Mouse (Mus musculus): ENCODE data around the gene Sdk2.
A peak's percentile ranks its signal among the peaks of the same experiment; 100 is the strongest.

Gene Sdk2

GRCm38 (mm10) chr11:114066951-114067762 is at the start of gene Sdk2:
Sdk2 (minus strand) TSS chr11:114067046.
- DNase-seq: peak; percentile 30

- DNase-seq: no peak
These were observed 48.2 kb upstream of the Sdk2 start for GRCm38 (mm10) chr11:114115077-114115476.

GRCm38 (mm10) chr11:114114674-114115073 is 47.8 kb upstream of the Sdk2 start:
- DNase-seq: no peak

- no peak for DNase-seq
These were observed 44.0 kb upstream of the Sdk2 start for GRCm38 (mm10) chr11:114110851-114111250.

GRCm38 (mm10) chr11:114093636-114094035 is 26.8 kb upstream of the Sdk2 start:
- DNase-seq: no peak

GRCm38 (mm10) chr11:114093175-114093574 is 26.3 kb upstream of the Sdk2 start:
- no peak for DNase-seq

- peak; percentile 62 for DNase-seq
These were observed 13.8 kb upstream of the Sdk2 start for GRCm38 (mm10) chr11:114080606-114081005.

GRCm38 (mm10) chr11:114072644-114073043 is 5.8 kb upstream of the Sdk2 start:
- DNase-seq: no peak

GRCm38 (mm10) chr11:114071998-114072397 is 5.2 kb upstream of the Sdk2 start:
- no peak for DNase-seq

GRCm38 (mm10) chr11:114070881-114071280 is 4.0 kb upstream of the Sdk2 start:
- DNase-seq: no peak

GRCm38 (mm10) chr11:114070131-114070530 is 3.3 kb upstream of the Sdk2 start:
- DNase-seq: no peak

GRCm38 (mm10) chr11:114068390-114068789 is 1.5 kb upstream of the Sdk2 start:
- no peak for DNase-seq

- no peak for DNase-seq
These were observed 522 bp downstream of the Sdk2 start for GRCm38 (mm10) chr11:114066098-114066950.

- DNase-seq: no peak
These were observed 1.2 kb downstream of the Sdk2 start for GRCm38 (mm10) chr11:114065596-114065995.

- no peak for DNase-seq
These were observed 1.9 kb downstream of the Sdk2 start for GRCm38 (mm10) chr11:114064871-114065388.

GRCm38 (mm10) chr11:114061946-114062345 is 4.9 kb downstream of the Sdk2 start:
- no peak for DNase-seq

GRCm38 (mm10) chr11:114061265-114061664 is 5.6 kb downstream of the Sdk2 start:
- DNase-seq: no peak

- DNase-seq: no peak
These were observed 10.5 kb downstream of the Sdk2 start for GRCm38 (mm10) chr11:114056351-114056750.

GRCm38 (mm10) chr11:114054581-114055315 is 12.1 kb downstream of the Sdk2 start:
- no peak for DNase-seq

GRCm38 (mm10) chr11:114051361-114051760 is 15.5 kb downstream of the Sdk2 start:
- no peak for DNase-seq

- no peak for DNase-seq
These were observed 16.3 kb downstream of the Sdk2 start for GRCm38 (mm10) chr11:114050511-114050910.

- DNase-seq: no peak
These were observed 18.9 kb downstream of the Sdk2 start for GRCm38 (mm10) chr11:114047887-114048331.

GRCm38 (mm10) chr11:114046927-114047326 is 19.9 kb downstream of the Sdk2 start:
- DNase-seq: no peak
